Mouse (Mus musculus): ENCODE results near the gene Ppp2r2d.

Gene Ppp2r2d

DNA sequence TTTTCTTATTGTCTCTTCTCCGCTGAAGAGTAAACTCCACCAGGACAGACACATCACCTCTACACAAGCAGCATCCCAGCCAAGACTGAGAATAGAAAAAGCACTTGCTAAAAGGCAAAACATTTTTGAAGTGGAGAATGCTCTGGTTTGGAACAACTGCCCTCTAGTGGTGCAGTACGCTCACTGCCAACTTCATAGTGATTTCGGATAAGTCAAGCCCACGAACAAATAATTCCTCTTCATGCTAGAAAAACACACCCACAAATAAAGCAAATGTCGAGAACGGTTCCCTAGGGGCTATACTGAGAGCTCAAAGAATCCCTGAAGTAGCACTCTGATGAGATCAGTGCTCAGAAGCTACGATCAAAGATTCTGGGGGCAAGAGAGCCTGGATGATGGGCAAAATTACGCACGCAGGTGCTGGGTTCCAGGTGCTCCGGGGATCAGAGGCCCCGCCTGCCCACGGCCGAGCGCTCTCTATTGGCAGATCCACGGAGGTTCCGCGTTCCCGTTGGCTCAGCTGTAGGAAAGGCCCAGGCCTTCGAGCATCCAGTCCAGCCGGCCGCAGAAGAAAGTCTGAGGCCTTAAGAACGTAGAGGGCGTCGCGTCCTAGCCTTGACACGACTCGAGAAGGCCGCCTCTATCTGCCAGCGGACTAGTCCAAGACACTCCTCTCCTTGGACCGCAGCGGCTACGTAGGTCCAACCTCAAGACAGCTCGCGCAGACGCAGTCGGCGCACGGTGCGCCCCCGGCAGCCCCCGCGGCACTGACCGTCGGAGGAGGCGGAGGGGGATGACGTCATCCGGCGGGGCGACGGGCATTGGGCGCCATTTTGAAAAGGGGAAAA is at the start of gene Ppp2r2d, which contains the start of gene Mapk1ip1:
Ppp2r2d (plus strand) TSS at position 536 of the 848 bp plus-strand sequence.
Mapk1ip1 (minus strand) TSS at position 730 of the 848 bp plus-strand sequence.
- peak; percentile 98 for DNase-seq

DNA sequence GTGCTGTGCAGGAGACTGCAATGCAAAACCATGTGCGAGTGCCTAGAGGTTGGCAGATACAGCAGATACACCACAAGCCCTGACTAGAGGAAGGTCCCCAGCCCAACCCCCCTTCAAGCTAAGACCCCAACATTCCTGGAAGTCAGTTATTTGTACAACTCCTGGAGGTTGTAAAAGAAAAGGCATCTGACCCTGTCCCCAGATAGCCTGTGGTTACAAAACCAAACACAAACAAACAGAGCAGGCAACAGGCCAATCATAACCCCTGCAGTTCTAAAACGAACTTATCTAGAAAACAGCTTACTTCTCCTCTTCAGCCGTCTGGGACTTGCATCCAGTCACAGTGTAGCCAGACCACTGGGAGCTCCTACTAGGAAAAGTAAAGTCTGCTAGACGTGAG is 42.5 kb upstream of the Ppp2r2d start:
- no peak for DNase-seq

DNA sequence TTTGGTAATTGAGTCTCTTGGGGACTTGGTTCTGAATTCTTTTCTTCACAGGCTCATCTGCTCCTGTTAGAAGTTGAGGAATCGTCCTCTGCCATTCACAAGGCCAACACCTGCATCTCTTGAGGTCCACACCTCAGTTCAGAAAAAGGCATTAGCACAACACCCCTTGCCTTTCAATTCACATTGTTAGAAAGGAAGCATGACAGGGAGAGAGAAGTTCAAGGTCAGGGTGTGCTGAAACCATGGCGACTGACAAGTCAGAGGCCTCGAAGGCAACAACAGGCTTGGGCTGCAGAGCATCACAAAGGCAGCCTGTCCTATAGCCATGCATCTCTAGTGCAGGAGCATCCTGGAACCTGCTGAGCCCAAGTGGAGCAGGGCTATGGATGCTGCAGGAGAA is 38.7 kb upstream of the Ppp2r2d start:
- no peak for DNase-seq

- DNase-seq, result no peak
These were observed 32.5 kb upstream of the Ppp2r2d start for GRCm38 (mm10) chr7:138813213-138813875.

DNA sequence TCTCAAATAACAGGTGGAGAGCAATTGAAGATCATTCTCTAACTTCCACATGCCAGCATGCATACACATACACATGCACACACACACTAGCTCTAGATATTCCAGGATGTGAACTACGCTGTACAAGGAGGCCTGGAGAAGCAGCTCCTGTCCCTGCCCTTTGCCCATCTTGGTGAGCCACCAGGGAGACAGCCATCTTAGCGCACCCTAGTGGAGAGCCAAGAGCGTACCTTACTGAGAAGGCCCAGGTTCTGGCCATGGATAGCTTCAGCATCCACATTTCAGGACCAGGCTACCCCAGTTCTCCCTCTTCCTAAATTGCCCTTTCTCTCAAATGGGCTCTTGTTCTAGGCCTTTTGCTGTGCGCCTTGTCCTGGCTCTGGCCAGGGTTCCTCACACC is 27.6 kb upstream of the Ppp2r2d start:
- DNase-seq, result no peak

DNA sequence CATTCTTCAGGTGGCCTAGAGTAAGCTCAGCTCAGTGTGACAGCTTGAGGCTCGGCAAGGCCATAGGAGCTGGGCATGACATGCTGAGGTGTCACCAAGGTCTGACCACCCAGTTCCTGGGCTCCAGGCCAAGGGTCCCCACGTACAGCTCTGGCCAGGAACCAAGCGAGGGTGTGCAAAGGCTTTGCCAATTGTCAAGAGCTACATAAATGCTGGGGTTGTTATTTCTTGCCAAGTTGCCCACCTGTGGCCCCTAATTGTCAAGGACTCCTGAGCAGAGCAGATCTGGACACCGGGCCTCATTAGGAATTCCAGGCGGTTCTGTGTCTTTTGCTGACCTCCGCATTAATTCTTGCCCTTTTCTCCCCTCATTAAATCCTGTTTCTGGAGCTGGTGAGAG is 21.5 kb upstream of the Ppp2r2d start:
- no peak for DNase-seq

DNA sequence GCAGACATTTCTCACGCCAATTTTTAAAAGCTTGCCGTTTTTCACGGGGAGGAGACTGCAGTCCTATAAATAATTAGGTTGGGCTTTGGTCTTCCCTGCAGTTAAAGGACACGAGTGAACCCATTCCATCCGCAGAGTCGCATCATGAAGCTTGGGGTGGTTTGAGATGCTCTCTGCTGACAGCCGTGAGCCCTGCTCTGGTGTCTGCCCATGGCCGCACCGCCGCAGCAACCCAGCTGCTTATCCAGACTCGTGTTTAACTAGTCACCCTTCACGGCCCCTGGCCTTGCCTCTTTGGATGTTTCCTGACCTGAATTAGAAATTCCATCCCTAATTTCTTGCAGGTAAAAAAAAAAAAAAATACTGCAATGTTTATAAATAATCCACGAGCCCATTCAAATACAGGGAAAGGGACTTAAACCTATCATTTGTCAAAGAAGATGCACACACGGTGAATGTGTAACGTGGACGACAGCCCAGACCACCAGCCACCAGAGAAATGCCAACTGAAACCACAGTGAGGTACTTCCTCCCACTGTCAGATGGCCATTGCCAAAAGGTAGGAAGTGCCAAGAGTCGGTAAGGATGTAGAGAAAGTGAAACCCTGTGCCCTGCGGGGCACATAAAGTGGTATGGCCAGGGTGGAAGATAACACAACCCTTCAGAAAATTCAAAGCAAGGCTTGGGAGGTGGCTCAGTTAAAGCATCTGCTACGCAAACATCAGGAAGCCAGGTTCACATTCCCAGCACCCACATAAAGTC is 20.7 kb upstream of the Ppp2r2d start:
- no peak for DNase-seq

GRCm38 (mm10) chr7:138827812-138828211 is 18.1 kb upstream of the Ppp2r2d start:
- peak; percentile 81 for DNase-seq

DNA sequence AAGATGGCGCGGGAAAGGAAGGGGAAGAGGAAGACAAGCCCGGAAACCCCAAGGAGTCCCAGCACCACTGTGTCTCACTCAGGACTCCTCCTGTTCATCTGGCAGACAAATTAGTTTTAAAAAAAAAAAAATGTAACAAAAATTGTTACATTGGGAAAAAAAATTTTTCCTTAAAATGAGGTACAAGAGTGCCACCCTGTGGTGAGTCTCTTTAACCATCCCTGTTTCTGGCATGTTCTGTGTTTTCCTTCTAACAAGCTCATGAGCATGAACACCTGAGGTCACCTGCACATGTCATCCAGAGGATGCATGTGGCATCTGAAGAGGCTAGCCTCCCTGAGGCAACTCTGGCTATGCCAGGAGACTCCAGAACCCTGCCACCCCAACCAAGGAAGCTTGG is 10.9 kb upstream of the Ppp2r2d start:
- no peak for DNase-seq

GRCm38 (mm10) chr7:138840594-138841021 is 5.3 kb upstream of the Ppp2r2d start:
- peak; percentile 86 for DNase-seq

DNA sequence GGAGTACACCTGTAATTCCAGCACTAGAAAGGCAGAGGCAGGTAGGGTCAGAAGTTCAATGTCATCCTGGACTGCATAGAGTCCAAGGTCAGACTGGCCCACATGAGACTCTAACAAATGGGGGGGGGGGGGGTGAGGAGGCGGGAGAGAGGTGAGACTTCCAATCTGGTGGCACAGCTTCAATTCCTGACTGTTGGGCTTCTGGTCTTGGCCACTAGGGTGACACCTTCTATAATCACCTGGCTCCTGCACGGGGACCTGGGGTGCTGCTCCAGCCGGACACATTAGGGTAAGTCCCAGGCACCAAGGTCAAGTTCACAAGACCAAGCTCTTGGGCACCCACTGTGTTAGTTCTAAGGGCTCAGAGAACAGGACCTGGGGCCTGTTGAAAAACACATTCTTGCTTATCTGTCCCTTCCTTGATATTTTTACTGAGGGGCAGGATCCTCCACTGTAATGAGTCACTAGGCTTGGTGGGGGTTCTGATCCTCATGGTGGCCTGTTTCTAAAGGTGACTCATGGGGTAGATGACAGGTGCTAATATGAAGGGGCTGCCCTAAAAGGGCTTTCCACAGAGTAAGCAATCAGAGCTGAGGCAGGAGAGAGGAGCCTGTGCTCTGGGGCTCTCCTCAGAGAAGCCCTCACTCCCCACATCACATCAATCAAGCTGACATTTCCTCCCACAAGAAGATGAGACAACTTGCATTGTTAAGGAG is 4.3 kb upstream of the Ppp2r2d start:
- DNase-seq, result no peak

- DNase-seq, result no peak
These were observed 2.5 kb upstream of the Ppp2r2d start for GRCm38 (mm10) chr7:138843421-138843820.

DNA sequence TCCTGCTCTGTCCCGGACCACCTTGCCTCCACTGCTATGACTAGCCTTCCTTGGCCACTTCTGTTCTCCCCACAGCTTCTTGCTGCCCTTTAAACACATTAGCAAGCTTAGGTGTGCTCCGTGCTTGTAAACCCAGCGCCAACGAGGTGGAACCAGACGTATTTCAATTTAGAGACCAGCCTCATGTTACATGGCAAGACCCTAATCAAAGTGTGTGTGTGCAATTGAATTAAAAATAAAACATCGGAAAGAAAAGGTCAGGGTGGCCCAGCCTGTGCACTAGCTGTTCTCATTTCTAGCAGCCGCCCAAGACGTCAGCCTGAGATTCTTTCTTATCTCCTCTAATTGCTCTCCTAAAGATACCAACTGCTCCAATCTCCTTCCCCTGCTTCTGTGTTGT is 768 bp upstream of the Ppp2r2d start:
- no peak for DNase-seq

- no peak for DNase-seq
These were observed 668 bp downstream of the Ppp2r2d start for GRCm38 (mm10) chr7:138846502-138846991.

- no peak for DNase-seq
These were observed 1.6 kb downstream of the Ppp2r2d start for GRCm38 (mm10) chr7:138847316-138848027.

- no peak for DNase-seq
These were observed 2.4 kb downstream of the Ppp2r2d start for GRCm38 (mm10) chr7:138848028-138848920.

GRCm38 (mm10) chr7:138850083-138850482 is 4.2 kb downstream of the Ppp2r2d start:
- DNase-seq, result no peak

- no peak for DNase-seq
These were observed 7.6 kb downstream of the Ppp2r2d start for GRCm38 (mm10) chr7:138853417-138854031.

- no peak for DNase-seq
These were observed 8.3 kb downstream of the Ppp2r2d start for GRCm38 (mm10) chr7:138854201-138854600.

- DNase-seq, result no peak
These were observed 10.8 kb downstream of the Ppp2r2d start for GRCm38 (mm10) chr7:138856670-138857069.
